Mouse (Mus musculus) heart, adult 2 months (tissue): Measurements from ENCODE around the gene Hoxd11.

Source experiments
- CTCF ChIP-seq: fragments of 200-600 bp; IDR thresholded peaks from 2 replicates; pipeline ENCODE4 v1.8.1; 2022; ENCODE audit warnings: antibody characterized with exemption, mild to moderate bottlenecking, moderate library complexity
- EP300 ChIP-seq: fragments of 200-500 bp; IDR thresholded peaks from 2 replicates; pipeline ENCODE4 v1.6.1; 2011; ENCODE audit warnings: low read depth, low read length, control low read depth; ENCODE audit not compliant: insufficient read depth
- POLR2A ChIP-seq: fragments of 200-500 bp; IDR thresholded peaks from 2 replicates; pipeline ENCODE4 v1.6.1; 2011; ENCODE audit warnings: mild to moderate bottlenecking, low read depth, low read length, control low read depth; ENCODE audit not compliant: insufficient read depth

DNA sequence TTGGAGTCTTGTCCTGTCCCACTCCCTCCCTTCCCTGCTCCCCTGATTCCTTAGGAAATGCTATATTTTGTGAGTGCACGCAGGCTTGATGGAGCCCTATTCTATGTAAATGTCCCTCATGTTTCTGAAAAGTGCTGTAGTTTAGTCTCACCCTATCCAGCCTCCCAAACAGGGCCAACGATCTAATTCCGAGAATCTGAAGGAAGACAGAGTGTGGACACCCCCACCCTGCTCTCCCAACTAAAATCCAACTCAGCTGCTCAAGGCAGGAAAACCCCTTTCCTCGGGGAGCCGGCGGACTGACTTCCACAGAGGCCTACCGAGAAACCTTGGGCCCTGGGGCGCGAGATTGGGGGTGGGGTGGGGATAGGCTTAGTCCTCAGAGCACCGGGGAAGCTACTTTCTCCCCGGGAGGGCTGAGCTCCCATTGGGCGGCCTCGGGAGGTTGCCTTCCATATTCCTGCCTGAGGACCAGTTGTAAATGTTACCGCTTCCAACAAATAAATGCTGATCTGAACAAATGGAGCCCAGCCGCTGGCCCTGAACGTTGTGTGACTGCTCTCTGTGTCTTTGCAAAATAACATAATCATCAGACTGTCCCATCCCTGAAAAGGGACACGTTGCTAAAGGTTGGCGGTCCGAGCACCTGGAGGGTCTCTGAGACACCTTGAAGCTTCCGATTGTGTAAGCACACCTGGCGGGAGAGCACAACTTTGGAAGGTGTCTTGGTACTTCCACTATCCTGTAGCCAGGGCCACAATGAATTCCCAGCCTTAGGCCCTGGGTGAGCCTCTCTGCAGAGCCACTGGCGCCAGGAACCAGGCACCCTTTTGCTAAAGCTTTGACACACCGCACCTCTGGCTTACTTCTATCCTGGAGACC is 20.5 kb downstream of the Hoxd11 start:
- no peak for TF ChIP-seq POLR2A
- no peak for TF ChIP-seq EP300
- no peak for TF ChIP-seq CTCF
